Comparison of ENCODE assay signal across 9 mouse cellular contexts in the genomic region with DNA sequence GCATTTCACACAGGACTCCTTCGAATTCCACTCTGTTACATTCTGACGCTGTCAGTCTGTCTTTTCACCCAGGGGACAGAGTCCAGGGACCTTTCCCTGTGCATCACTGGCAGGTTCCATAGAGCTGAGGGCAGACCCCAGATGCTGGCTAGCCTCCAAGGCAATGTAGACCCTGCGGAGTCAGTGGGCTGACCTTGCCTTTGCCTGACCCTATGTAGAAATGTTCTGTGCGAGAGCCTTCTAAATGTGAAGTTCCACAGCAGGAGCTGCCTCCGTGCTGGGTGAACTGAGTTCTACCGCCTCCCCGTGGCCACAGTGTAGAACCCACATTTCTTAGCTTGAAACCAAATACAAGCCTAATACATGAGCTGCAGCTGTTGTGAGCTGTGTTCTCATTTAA. TPM values are rescaled to one million over a fixed set of nuclear protein-coding genes. Genes with fewer than 3 reads are reported as not detected.
A peak's percentile ranks its signal among the peaks of the same experiment; 100 is the strongest.
DNase-seq lines count a peak whose midpoint lies in the region; ATAC-seq and TF ChIP-seq lines count a peak whose summit lies in the region.
"Had no signal": no experiment of that assay in that cellular context is flagged by ENCODE, and none has a peak within 500 bp of the region (broad histone marks: within the 10 kb centered on the region; RNA-seq: fewer than 3 reads in every experiment).

No protein-coding gene starts in this region.

- ATAC-seq in kidney, embryonic 16.5 days (ENCODE audit: low FRiP score, low TSS enrichment) = no peak
- ATAC-seq in hindbrain, embryonic 16.5 days = peak; percentile 48; the same call in 1 of the 2 replicates
- ATAC-seq in neural tube, embryonic 11.5 days (ENCODE audit: insufficient read depth, low FRiP score, low TSS enrichment) = no peak

- H3K27ac ChIP-seq in kidney, embryonic 16.5 days (ENCODE audit: low read length) = no peak overlapping the region
- H3K27ac ChIP-seq in embryonic fibroblast, embryonic 13.5 days (ENCODE audit: insufficient read depth, low read length) = no peak overlapping the region
- no peak overlapping the region for H3K27ac ChIP-seq in hindbrain, embryonic 16.5 days (ENCODE audit: low read depth, low read length)
- no peak overlapping the region for H3K27ac ChIP-seq in neural tube, embryonic 11.5 days (ENCODE audit: low read depth, low read length)
- H3K27ac ChIP-seq: embryonic facial prominence, embryonic 13.5 days had no signal

- TF ChIP-seq POLR2A in embryonic fibroblast, embryonic 13.5 days (IDR thresholded peaks at IDR 0.05; ENCODE audit: low read depth, low read length) = no peak

- WGBS in kidney, embryonic 16.5 days = 31% methylated on average over 7 of the region's 7 CpGs
- 30% methylated on average over 7 of the region's 7 CpGs for WGBS in hindbrain, embryonic 16.5 days
- WGBS in neural tube, embryonic 11.5 days = 39% methylated on average over 7 of the region's 7 CpGs

- H3K9me3 ChIP-seq in kidney, embryonic 16.5 days (ENCODE audit: low read length) = no peaks in the 10 kb centered on the region
- H3K9me3 ChIP-seq in hindbrain, embryonic 16.5 days (ENCODE audit: control insufficient read depth, low read length) = no peaks in the 10 kb centered on the region
- no peaks in the 10 kb centered on the region for H3K9me3 ChIP-seq in neural tube, embryonic 11.5 days (ENCODE audit: control insufficient read depth, low read length)
- H3K9me3 ChIP-seq: embryonic facial prominence, embryonic 13.5 days had no signal

- H3K4me1 ChIP-seq in kidney, embryonic 16.5 days (ENCODE audit: insufficient read depth, low read length) = no peaks in the 10 kb centered on the region
- H3K4me1 ChIP-seq in embryonic fibroblast, embryonic 13.5 days (ENCODE audit: control insufficient read depth, insufficient read depth, low read length) = no peaks in the 10 kb centered on the region
- peaks cover 4% of the 10 kb centered on the region; the same call in 1 of the 2 replicates for H3K4me1 ChIP-seq in hindbrain, embryonic 16.5 days (ENCODE audit: control insufficient read depth, insufficient read depth, low read depth, low read length)
- H3K4me1 ChIP-seq in neural tube, embryonic 11.5 days (ENCODE audit: control insufficient read depth, insufficient read depth, low read length) = no peaks in the 10 kb centered on the region
- H3K4me1 ChIP-seq: embryonic facial prominence, embryonic 13.5 days had no signal

- H3K9ac ChIP-seq in kidney, embryonic 16.5 days (replicated peaks; ENCODE audit: low read length) = no peak overlapping the region
- H3K9ac ChIP-seq in hindbrain, embryonic 16.5 days (ENCODE audit: low read depth, low read length) = no peak overlapping the region
- no peak overlapping the region for H3K9ac ChIP-seq in neural tube, embryonic 11.5 days (ENCODE audit: low read length)
- H3K9ac ChIP-seq: embryonic facial prominence, embryonic 13.5 days had no signal

- intact Hi-C loops in left cerebral cortex, postnatal 4 days (cut with DNase I) = no loop called here

- no peaks in the 10 kb centered on the region for H3K27me3 ChIP-seq in kidney, embryonic 16.5 days (ENCODE audit: insufficient read depth, low read length)
- no peaks in the 10 kb centered on the region for H3K27me3 ChIP-seq in hindbrain, embryonic 16.5 days (replicated peaks; ENCODE audit: control insufficient read depth, insufficient read depth, low read length)
- no peaks in the 10 kb centered on the region for H3K27me3 ChIP-seq in neural tube, embryonic 11.5 days (ENCODE audit: control insufficient read depth, insufficient read depth, low read length)
- H3K27me3 ChIP-seq: embryonic facial prominence, embryonic 13.5 days had no signal

- no peak overlapping the region for H3K4me2 ChIP-seq in kidney, embryonic 16.5 days (replicated peaks; ENCODE audit: low read depth, low read length)
- H3K4me2 ChIP-seq in hindbrain, embryonic 16.5 days (ENCODE audit: low read length) = no peak overlapping the region
- no peak overlapping the region for H3K4me2 ChIP-seq in neural tube, embryonic 11.5 days (ENCODE audit: low read depth)
- H3K4me2 ChIP-seq: embryonic facial prominence, embryonic 13.5 days had no signal

- peak; percentile 31 for DNase-seq in kidney, adult 11 months
- peak; percentile 50 for DNase-seq in adrenal gland, postnatal 25 days
- DNase-seq in left cerebral cortex, postnatal 4 days = peak; percentile 73
- peak; percentile 71 for DNase-seq in neural tube, embryonic 11.5 days (ENCODE audit: low spot score)
- DNase-seq in thymus, postnatal 0 days (ENCODE audit: low spot score) = peak; percentile 72

- peak; percentile 66; the same call in 1 of the 2 replicates for TF ChIP-seq CTCF in embryonic fibroblast, embryonic 13.5 days (IDR thresholded peaks at IDR 0.05; ENCODE audit: borderline replicate concordance, insufficient read depth, low read length)

- H3K4me3 ChIP-seq in kidney, embryonic 16.5 days (ENCODE audit: low read length) = no peak overlapping the region
- H3K4me3 ChIP-seq in embryonic fibroblast, embryonic 13.5 days (ENCODE audit: insufficient read depth, low read length) = no peak overlapping the region
- no peak overlapping the region for H3K4me3 ChIP-seq in hindbrain, embryonic 16.5 days (ENCODE audit: low read length)
- no peak overlapping the region for H3K4me3 ChIP-seq in neural tube, embryonic 11.5 days (ENCODE audit: low read depth, low read length)
- H3K4me3 ChIP-seq: embryonic facial prominence, embryonic 13.5 days had no signal

- H3K36me3 ChIP-seq in kidney, embryonic 16.5 days (ENCODE audit: insufficient read depth, low read length) = 0 out of 2 replicates have a peak, but pooled peaks cover 3% of the 10 kb centered on the region
- no peaks in the 10 kb centered on the region for H3K36me3 ChIP-seq in hindbrain, embryonic 16.5 days (ENCODE audit: control insufficient read depth, insufficient read depth, low read length)
- H3K36me3 ChIP-seq in neural tube, embryonic 11.5 days (ENCODE audit: control insufficient read depth, insufficient read depth, low read length) = no peaks in the 10 kb centered on the region

RNA-seq across cellular contexts. Expression of a gene that starts 28.9 kb away (rescaled TPM):
- 6.9 and 7.1 TPM in 2 replicates for polyA plus RNA-seq in kidney, embryonic 16.5 days (2015; fragmentation: Nextera tagmentation; extraction: Ambion mirVana)
- 8.0 and 12.5 TPM in 2 replicates for total RNA-seq in adrenal gland, postnatal 25 days (2021)
- polyA plus RNA-seq in embryonic fibroblast, embryonic 13.5 days (2011; ENCODE audit: insufficient read length, low read depth, missing spikeins) = 9.7 and 11.0 TPM in 2 replicates
- 5.3 and 7.8 TPM in 2 replicates for polyA plus RNA-seq in hindbrain, embryonic 16.5 days (2015; fragmentation: Nextera tagmentation; extraction: Ambion mirVana)
- 10 to 100 TPM; 68.2 to 70.5 TPM for total RNA-seq in left cerebral cortex, postnatal 4 days (2021)
- polyA plus RNA-seq in neural tube, embryonic 11.5 days (2014; fragmentation: Nextera tagmentation; extraction: Ambion mirVana) = 8.8 and 9.2 TPM in 2 replicates
- polyA plus RNA-seq in thymus, postnatal 0 days (2015; fragmentation: Nextera tagmentation; extraction: Ambion mirVana) = 3.3 and 3.7 TPM in 2 replicates

RNA-seq across cellular contexts. Expression of a gene that starts 30.9 kb away (rescaled TPM):
- polyA plus RNA-seq in kidney, embryonic 16.5 days (2015; fragmentation: Nextera tagmentation; extraction: Ambion mirVana) = 5.2 and 7.1 TPM in 2 replicates
- 5.7 and 5.8 TPM in 2 replicates for total RNA-seq in adrenal gland, postnatal 25 days (2021)
- 4.0 and 4.1 TPM in 2 replicates for polyA plus RNA-seq in embryonic fibroblast, embryonic 13.5 days (2011; ENCODE audit: insufficient read length, low read depth, missing spikeins)
- 32.0 and 44.4 TPM in 2 replicates for polyA plus RNA-seq in hindbrain, embryonic 16.5 days (2015; fragmentation: Nextera tagmentation; extraction: Ambion mirVana)
- total RNA-seq in left cerebral cortex, postnatal 4 days (2021) = 100 to 1,000 TPM; 117 to 123 TPM
- 14.6 and 16.9 TPM in 2 replicates for polyA plus RNA-seq in neural tube, embryonic 11.5 days (2014; fragmentation: Nextera tagmentation; extraction: Ambion mirVana)
- polyA plus RNA-seq in thymus, postnatal 0 days (2015; fragmentation: Nextera tagmentation; extraction: Ambion mirVana) = 3.9 and 5.5 TPM in 2 replicates
